Mouse (Mus musculus): ENCODE measurements around the gene Btaf1.
"Not testable (repeated sequence)": the region's sequence is repeated elsewhere in the genome, so short reads cannot be mapped to it uniquely, and the experiment has no call there.

DNA sequence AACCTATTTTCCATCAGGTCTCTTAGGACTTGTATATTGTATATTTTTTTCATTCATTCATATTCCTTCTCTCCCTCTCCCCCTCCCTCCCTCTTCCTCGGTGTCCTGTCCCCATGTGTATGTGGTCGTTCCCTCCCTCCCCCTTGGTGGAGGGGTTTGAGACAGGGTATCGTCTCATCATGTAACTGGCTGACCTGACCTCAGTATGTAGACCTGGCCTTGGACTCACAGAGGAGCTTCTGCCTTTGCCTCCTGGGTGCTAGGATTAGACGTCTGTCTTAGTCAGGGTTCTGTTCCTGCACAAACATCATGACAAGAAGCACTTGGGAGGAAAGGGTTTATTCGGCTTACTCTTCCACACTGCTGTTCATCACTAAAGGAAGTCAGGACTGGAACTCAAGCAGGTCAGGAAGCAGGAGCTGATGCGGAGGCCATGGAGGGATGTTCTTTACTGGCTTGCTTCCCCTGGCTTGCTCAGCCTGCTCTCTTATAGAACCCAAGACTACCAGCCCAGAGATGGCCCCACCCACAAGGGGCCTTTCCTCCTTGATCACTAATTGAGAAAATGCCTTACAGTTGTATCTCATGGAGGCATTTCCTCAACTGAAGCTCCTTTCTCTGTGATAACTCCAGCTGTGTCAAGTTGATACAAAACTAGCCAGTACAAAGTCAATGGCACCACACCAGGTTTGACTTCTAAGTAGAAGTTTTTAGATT lies 36.8 kb downstream of the Btaf1 start:
- not testable (repeated sequence) for TF ChIP-seq EP300, CTCF (IDR thresholded peaks at IDR 0.05; ENCODE audit: low read depth)
